Mouse (Mus musculus): ENCODE measurements around the gene Kcnh2.

DNA sequence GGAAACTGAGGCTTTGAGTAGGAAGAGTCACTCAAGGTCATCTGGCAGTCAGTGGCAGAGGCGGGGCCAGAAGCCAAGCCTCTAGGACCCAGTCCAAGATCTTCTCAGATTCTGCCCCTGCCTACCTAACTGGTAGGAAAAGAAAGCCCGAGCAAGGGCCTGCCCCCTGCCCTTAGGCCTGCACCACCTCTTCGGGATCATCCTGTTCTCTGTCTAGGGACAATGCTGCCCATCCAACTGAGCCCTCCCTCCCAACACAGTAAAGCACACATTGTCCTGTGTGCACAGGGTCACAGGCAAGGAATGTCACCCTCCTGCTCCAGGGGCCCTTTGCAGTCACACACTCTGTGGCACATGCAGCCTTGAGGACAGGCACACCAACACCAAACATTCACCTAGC, 1.3 kb downstream of the Kcnh2 start:
- TF ChIP-seq POLR2A (IDR thresholded peaks at IDR 0.05; ENCODE audit: low read depth, low read length), result no peak
- no peak for TF ChIP-seq CTCF (conservative IDR thresholded peaks at IDR 0.05; ENCODE audit: insufficient read depth, insufficient read length, low read depth, low read length)

Measured in kidney, adult 2 months (tissue).